Mouse (Mus musculus) ES-E14 (cell line): Measurements from ENCODE around the gene P2rx1.

Experiments used
- CHD2 ChIP-seq: IDR thresholded peaks from 2 replicates; pipeline ENCODE4 v1.6.1; 2014; ENCODE audit warnings: mild to moderate bottlenecking, low read depth, low read length, inconsistent platforms
- MAFK ChIP-seq: IDR thresholded peaks from 2 replicates; pipeline ENCODE4 v1.6.1; 2014; ENCODE audit warnings: mild to moderate bottlenecking, low read depth, low read length, inconsistent platforms; ENCODE audit not compliant: insufficient read depth
- ZC3H11A ChIP-seq: IDR thresholded peaks from 2 replicates; pipeline ENCODE4 v1.6.1; 2012; ENCODE audit warnings: low read depth, mild to moderate bottlenecking, inconsistent platforms, low read length, borderline replicate concordance
- ZNF384 ChIP-seq: IDR thresholded peaks from 2 replicates; pipeline ENCODE4 v1.6.1; 2012; ENCODE audit warnings: low read depth, low read length, inconsistent platforms

GRCm38 (mm10) chr11:72963789-72964294, 35.1 kb upstream of the P2rx1 start:
- no peak for TF ChIP-seq CHD2
- no peak for TF ChIP-seq ZC3H11A
- no peak for TF ChIP-seq MAFK
- TF ChIP-seq ZNF384: no peak
